Mouse (Mus musculus) adipocyte (in vitro differentiated cells): ENCODE measurements around the gene Ralbp1.

ENCODE experiments used
- DNase-seq: peaks from one replicate; pipeline ENCODE4 v3.0.0-alpha.2; 2016; ENCODE audit warnings: low spot score

Gene Ralbp1

GRCm38 (mm10) chr17:65885697-65886529 lies at the start of gene Ralbp1:
TSS of gene Ralbp1 (minus strand) at chr17:65885798.
- peak; percentile 72 for DNase-seq

GRCm38 (mm10) chr17:65933741-65934140 lies 48.1 kb upstream of the Ralbp1 start:
- no peak for DNase-seq

- no peak for DNase-seq
Measured at GRCm38 (mm10) chr17:65931525-65931924, 45.9 kb upstream of the Ralbp1 start.

- peak; percentile 97 for DNase-seq
Measured at GRCm38 (mm10) chr17:65930960-65931359, 45.4 kb upstream of the Ralbp1 start.

DNA sequence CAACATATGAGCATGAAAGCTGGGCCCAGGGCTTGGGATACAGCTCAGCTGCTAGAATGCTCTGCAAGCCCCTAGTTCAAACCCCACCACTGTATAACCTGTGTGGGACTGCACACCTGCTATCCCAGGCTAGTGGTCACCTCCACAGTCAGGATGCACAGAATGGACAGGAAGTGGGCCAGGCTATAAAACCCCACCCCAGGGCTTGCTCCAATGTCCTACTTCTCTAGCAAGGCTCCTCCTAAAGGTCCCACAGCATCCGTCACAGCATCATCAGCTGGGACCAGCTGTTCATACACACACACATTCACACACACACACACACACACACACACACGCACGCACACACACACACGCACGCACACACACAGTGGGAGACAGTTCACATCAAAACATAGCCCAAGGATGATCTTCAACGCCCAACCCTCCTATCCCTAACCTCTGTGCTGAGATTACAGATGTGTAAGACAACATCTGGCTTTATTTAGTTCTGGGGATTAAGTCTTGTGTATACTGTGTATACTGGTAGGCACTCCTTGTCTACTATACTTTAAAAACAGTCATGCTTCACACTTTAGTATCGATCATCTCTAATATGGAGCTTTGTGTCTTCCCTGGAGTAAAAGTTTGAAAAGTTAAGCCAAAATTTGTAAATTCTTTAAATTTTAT lies 44.7 kb upstream of the Ralbp1 start:
- no peak for DNase-seq

DNA sequence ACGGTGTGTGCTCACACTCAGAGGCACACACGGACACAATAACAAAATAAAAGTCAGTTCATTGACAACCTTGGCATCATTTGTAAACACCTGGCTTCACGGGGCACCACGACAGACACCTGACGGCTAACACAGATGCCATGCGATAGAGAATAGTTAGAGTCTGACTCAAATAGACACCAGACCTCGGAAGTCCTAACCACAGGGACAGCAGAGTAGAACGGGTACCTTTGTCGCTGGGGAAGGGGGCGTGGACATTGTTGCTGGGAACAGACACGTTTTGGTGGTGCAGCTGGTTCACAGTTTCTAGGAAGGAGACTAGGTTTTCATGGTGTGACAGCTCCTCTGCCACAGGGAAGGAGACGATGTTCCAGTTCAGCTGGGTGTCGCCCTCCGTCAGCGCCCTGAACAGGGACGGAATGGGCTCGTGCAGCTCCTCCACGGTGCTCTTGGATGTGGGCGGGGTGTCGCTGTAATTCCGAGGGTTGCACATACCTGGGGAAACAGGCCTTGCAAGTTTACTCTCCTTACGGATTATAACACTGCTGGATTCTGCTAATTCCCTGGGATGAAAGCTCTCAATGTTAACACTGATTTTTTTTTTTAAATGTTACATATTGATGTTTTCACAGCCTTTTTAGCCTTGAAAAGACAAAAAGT lies 43.9 kb upstream of the Ralbp1 start:
- DNase-seq: no peak

GRCm38 (mm10) chr17:65927077-65927476 lies 41.5 kb upstream of the Ralbp1 start:
- no peak for DNase-seq

- no peak for DNase-seq
Measured at GRCm38 (mm10) chr17:65924218-65924617, 38.6 kb upstream of the Ralbp1 start.

DNA sequence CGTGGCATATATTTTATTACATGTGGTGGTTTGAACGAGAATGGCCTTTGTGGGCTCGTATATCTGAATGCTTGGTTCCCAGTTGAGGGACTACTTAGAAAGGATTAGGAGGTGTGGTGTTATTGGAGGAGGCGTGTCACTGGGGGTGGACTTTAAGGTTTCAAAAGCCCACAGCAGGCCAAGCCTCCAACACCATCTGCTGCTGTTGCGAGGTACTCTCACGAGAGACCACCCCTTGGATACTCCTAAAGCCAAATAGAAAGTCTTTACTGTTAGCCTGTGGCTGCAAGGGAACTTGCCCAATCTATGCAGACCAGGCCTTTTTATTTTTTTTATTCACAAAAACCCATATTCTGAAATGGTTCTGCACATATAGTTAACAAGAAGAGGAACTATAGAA lies 36.4 kb upstream of the Ralbp1 start:
- DNase-seq: no peak

GRCm38 (mm10) chr17:65919235-65919634 lies 33.6 kb upstream of the Ralbp1 start:
- no peak for DNase-seq

DNA sequence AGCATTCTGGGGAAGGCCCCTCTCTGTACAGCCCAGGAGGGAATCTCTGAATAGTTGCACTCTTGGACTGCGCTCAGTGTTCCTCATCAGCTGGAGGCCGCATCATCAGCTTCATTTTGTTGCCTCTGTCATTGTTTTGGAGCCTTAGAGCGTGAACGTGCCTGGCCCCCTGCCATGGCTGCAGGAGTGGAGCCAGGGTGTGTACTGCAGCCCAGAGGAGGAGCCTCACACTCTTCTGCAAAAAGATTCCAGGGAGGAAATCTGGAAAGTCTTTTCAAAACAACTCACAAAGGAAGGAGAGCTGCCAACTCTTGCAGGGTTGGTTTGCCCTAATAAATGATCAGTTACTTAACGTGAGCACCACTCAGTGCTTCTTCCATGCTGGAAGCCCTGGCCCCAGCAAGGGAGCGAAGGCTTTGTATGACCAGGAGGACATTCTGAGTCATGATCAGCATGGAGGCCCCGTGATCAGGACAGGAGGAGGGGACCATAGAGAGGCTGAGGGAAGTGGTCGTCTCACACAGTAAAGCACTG lies 30.6 kb upstream of the Ralbp1 start:
- peak; percentile 90 for DNase-seq

DNA sequence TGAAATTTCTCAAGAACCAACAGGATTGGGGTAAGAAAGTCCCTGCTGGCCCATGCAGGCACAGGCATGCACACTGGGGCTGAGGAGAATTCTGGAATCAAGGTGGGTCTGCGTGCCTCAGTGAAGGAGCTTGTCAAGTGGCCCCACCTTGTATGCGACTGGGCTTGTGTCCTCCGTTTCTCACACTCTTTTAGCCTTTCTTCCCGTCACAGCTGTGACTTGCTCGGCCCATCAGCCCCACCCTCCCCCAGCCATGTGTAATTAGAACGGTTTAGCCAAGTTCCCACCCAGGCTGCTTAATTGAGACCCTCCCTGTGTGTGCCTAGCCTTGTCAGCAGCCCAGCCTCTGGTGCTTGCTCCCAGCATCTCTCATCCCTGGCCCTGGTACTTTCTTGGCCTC lies 28.5 kb upstream of the Ralbp1 start:
- DNase-seq: no peak

GRCm38 (mm10) chr17:65912202-65912601 lies 26.6 kb upstream of the Ralbp1 start:
- no peak for DNase-seq

DNA sequence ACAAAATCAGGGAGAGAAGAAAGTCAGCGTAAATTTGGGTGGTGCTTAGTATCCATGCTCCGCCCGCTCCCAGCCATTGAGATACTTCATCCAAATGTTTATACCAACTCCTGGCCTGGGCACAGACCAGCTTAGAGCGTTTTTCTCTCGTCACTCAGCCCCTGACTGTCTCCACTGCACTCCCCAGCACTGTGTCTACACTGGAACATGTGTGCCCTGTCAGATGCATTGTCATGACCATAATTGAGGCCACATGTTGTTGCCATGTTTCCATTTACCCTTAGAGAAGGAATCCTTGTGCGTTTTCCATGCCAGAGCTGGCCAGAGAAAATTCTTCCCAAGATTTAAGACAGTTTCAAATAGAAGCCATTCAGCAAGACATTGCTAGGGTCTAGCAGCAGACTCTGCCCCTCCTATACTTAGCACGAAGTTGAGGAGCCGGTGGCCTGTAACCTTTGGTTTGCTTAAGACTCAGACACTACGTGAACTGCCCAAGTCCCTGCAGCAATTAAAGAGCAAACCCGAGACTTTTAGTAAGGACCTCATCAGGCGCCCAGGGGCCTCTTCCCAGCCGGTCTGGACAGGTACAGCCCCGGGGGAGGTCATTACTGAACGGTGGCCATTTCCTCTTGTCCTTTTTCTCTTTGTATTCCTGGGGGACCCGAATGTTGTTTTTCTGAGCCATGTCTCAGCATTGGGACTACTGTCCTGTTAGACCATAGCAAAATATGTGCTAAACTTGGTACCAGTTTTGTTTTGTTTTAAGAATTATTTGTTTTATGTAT lies 25.9 kb upstream of the Ralbp1 start:
- DNase-seq: no peak

- DNase-seq: no peak
Measured at GRCm38 (mm10) chr17:65908270-65908669, 22.7 kb upstream of the Ralbp1 start.

DNA sequence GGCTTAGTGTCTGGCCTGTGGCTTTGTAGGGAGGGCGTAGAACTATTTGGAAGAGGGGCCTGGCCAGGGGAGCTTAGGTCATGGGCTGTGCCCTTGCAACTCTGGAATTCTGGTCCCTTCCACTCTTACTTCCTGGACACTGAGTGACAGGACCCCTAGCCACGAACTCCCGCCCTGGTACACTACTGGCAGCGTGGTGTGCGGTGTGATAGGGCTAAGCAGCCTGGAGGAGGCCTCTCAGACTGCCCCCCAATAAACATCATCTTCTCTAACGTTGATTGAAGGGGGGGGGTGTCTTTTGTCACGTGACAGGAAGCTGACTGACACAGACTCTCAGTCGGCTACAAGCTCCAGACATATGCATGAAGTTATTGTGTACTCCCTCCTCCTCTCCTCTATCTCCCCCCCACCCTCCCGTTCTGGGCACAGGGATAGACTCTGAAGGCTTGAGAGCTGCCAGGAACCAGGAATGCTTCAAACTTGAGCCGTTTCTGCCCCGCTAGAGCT lies 21.4 kb upstream of the Ralbp1 start:
- no peak for DNase-seq

DNA sequence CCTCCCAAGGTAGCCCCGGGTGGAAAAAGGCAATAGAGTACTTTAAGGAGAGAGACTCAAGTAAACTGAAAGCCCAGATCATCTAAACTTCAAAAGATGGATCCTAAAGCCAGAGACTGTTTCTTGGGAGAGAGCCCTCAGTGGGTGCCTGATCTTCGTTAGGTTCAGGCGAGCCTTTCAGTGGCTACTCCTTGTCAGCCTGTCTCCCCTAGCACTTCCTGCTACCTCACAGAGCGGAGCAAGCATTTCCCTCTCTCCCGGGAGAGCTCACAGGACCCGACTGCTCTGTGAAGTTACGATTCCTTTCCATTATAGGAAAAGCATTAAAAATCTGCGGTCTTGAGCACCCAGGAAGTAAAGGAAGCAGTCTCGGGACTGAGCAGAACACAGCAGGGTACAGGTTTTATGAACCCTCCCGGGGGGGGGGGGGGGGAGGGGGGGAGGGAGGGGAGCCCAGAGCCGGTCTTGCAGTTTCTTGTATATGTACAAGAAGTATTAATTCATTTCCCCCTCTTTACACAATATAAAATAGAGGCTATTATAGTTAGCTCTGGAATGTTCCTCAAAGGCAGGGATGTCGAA lies 20.8 kb upstream of the Ralbp1 start:
- no peak for DNase-seq

GRCm38 (mm10) chr17:65905241-65905640 lies 19.6 kb upstream of the Ralbp1 start:
- peak; percentile 35 for DNase-seq

DNA sequence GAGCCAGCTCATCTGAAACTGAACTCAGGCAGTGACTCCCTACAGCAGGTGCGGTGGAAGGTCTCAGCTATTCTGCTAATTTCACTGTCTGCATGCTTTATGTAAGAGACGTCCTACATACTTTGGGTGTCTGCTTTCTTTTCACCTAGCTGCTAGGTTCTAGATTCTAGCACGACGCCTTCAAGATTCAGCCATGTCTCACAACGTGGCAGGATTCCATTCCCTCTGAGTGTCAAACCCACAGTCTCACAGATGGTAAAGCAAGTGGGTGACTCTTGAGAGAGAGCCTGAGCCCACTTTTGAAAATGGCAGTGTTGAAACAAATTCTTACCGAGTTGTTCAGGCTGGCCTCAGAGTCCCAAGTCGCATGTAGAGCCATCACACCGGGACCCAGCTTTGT lies 18.2 kb upstream of the Ralbp1 start:
- DNase-seq: no peak

DNA sequence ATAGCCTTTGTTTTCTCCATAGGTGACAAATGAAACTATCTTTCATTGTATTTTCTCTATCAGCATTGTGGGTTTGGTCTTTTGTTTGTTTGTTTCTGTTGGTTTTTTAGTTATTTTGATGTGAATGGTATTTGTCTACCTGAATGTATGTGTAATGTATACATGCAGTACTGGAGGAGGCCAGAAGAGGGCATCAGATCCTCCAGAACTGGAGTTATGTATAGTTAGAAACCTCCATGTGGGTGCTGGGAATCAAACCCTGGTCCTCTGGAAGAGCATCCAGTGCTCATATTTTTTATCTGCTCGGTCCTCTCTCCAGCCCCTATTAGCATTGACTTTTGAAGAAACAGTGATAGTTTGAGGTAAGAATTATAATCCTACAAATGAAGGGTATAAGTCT lies 17.4 kb upstream of the Ralbp1 start:
- no peak for DNase-seq

DNA sequence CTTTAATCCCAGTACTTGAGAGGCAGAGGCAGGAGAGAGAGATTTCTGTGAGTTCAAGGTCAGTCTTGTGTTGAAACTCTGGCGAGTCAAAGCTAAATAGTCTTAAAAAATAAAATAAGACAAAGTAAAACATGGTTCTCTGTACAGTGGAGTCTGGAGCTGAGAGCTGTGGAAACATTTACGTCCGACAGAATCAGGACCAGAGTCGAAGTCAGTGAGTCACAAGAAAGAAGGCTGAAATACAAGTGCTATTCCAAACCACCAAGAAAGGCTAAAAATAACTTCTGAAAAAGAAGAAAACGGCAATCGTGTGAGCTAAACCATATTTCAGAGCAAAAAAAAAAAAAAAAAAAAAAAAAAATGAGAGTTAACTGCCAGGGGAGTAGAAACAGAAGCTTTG lies 16.7 kb upstream of the Ralbp1 start:
- no peak for DNase-seq
